Mouse (Mus musculus) heart, postnatal 0 days (tissue): Measurements from ENCODE around the gene Tufm.

Source experiments
- CTCF ChIP-seq: IDR thresholded peaks from 2 replicates; pipeline ENCODE4 v1.5.1; 2016; ENCODE audit warnings: antibody characterized with exemption, control low read depth, low read depth
- EP300 ChIP-seq: IDR thresholded peaks from 2 replicates; pipeline ENCODE4 v1.6.1; 2016; ENCODE audit warnings: antibody characterized with exemption, low read depth

- no peak for TF ChIP-seq CTCF
- no peak for TF ChIP-seq EP300
Observed at GRCm38 (mm10) chr7:126458844-126459618, 28.1 kb upstream of the Tufm start.
